Mouse (Mus musculus): ENCODE results near the gene Epb41l4b. TPM values are rescaled to one million over a fixed set of nuclear protein-coding genes. Genes with fewer than 3 reads are reported as not detected.

Epb41l4b gene
- polyA plus RNA-seq, 1 experiment from 2014 or later = 47.7 TPM

DNA sequence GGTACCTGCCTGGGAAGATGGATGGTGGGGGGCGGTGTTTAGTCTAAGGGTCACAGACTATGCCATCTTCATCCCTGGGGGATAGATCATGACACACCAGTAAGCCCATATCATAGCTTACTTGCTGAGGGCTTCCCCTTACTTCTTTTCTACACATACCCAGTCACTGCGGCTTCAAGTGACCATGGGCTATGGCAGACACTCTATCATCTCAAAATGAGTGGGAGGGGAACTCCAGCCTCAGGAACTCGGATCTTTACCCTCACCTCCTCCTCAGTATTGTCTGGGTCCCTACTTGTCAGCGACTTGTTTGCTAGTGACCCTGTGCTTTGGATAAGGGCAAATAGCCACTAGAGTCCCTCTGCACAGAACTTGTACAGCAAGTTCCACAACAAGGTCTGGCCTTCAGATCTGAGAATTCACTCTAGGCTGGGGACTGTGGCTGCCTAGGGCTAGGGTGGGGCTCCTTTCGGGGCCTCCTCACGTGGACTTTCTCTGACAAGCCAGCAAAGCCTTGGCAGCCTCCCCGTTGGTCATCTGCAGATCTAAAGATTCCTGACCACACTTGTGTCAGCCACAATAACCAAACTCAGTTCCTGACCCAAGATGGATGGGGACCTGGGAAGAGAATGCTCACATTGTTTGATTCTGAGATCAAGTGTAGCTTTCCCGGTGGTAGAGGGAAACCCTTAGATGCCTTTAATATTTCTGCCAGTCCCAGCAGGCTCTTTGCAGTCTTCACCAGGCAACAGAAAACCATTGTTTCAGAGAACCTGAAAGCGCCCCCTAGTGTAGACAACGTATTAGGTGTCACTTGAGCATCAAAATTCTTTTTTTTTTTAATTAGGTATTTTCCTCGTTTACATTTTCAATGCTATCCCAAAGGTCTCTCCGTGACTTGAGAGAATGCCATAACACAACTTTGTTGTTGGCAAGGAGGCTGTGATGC is 24.0 kb upstream of the Epb41l4b start:
- H3K27ac ChIP-seq (ENCODE audit: low read depth, low read length) = no peak overlapping the region
- no peak overlapping the region for H3K9ac ChIP-seq (ENCODE audit: low read depth, low read length)
- WGBS = 43% methylated on average over 12 of the region's 12 CpGs
- TF ChIP-seq CTCF (IDR thresholded peaks at IDR 0.05; ENCODE audit: low read depth) = peak; percentile 65
- no peaks in the 10 kb centered on the region for H3K36me3 ChIP-seq (ENCODE audit: control insufficient read depth, insufficient read depth)
- H3K4me2 ChIP-seq (replicated peaks; ENCODE audit: low read depth) = no peak overlapping the region
- no peak overlapping the region for H3K4me3 ChIP-seq (ENCODE audit: low read depth, low read length)
- no peaks in the 10 kb centered on the region for H3K27me3 ChIP-seq (replicated peaks; ENCODE audit: control insufficient read depth, insufficient read depth, low read length)
- no peak for ATAC-seq
- 0 out of 2 replicates have a peak, but pooled peaks cover 5% of the 10 kb centered on the region for H3K4me1 ChIP-seq (replicated peaks; ENCODE audit: control insufficient read depth, insufficient read depth, low read length)
- no peaks in the 10 kb centered on the region for H3K9me3 ChIP-seq (ENCODE audit: control insufficient read depth)

- ATAC-seq = no peak
Observed at GRCm38 (mm10) chr4:57165654-57166053, 22.4 kb upstream of the Epb41l4b start.

GRCm38 (mm10) chr4:57164578-57165210 is 21.5 kb upstream of the Epb41l4b start:
- peak; percentile 51 for ATAC-seq
- 55% methylated on average over 9 of the region's 9 CpGs for WGBS
- H3K27ac ChIP-seq (ENCODE audit: low read depth, low read length) = no peak overlapping the region

More at GRCm38 (mm10) chr4:57165654-57166053, 22.4 kb upstream of the Epb41l4b start:
- 57% methylated on average over 3 of the region's 3 CpGs for WGBS
- Histone ChIP-seq H3K27me3 (replicated peaks; ENCODE audit: control insufficient read depth, insufficient read depth, low read length) (no peaks in the 10 kb centered on the region), H3K4me3 (ENCODE audit: low read depth, low read length) (no peak overlapping the region), H3K27ac (ENCODE audit: low read depth, low read length) (no peak overlapping the region), H3K36me3 (ENCODE audit: control insufficient read depth, insufficient read depth) (no peaks in the 10 kb centered on the region), H3K4me1 (replicated peaks; ENCODE audit: control insufficient read depth, insufficient read depth, low read length) (0 out of 2 replicates have a peak, but pooled peaks cover 5% of the 10 kb centered on the region), H3K9ac (ENCODE audit: low read depth, low read length) (no peak overlapping the region), H3K9me3 (ENCODE audit: control insufficient read depth) (no peaks in the 10 kb centered on the region), H3K4me2 (replicated peaks; ENCODE audit: low read depth) (no peak overlapping the region)
- no peak for TF ChIP-seq CTCF (IDR thresholded peaks at IDR 0.05; ENCODE audit: low read depth)

GRCm38 (mm10) chr4:57162789-57163722 is 19.8 kb upstream of the Epb41l4b start:
- no peaks in the 10 kb centered on the region for H3K9me3 ChIP-seq (ENCODE audit: control insufficient read depth)
- no peak overlapping the region for H3K4me2 ChIP-seq (replicated peaks; ENCODE audit: low read depth)
- TF ChIP-seq CTCF (IDR thresholded peaks at IDR 0.05; ENCODE audit: low read depth) = no peak
- H3K27ac ChIP-seq (ENCODE audit: low read depth, low read length) = no peak overlapping the region
- H3K4me3 ChIP-seq (ENCODE audit: low read depth, low read length) = no peak overlapping the region
- H3K36me3 ChIP-seq (ENCODE audit: control insufficient read depth, insufficient read depth) = no peaks in the 10 kb centered on the region
- 0 out of 2 replicates have a peak, but pooled peaks cover 5% of the 10 kb centered on the region for H3K4me1 ChIP-seq (replicated peaks; ENCODE audit: control insufficient read depth, insufficient read depth, low read length)
- H3K27me3 ChIP-seq (replicated peaks; ENCODE audit: control insufficient read depth, insufficient read depth, low read length) = no peaks in the 10 kb centered on the region
- 58% methylated on average over 10 of the region's 10 CpGs for WGBS
- ATAC-seq = no peak
- H3K9ac ChIP-seq (ENCODE audit: low read depth, low read length) = no peak overlapping the region

More at GRCm38 (mm10) chr4:57164578-57165210, 21.5 kb upstream of the Epb41l4b start:
- Histone ChIP-seq H3K4me2 (replicated peaks; ENCODE audit: low read depth) (no peak overlapping the region), H3K4me1 (replicated peaks; ENCODE audit: control insufficient read depth, insufficient read depth, low read length) (0 out of 2 replicates have a peak, but pooled peaks cover 5% of the 10 kb centered on the region), H3K4me3 (ENCODE audit: low read depth, low read length) (no peak overlapping the region), H3K9ac (ENCODE audit: low read depth, low read length) (no peak overlapping the region), H3K36me3 (ENCODE audit: control insufficient read depth, insufficient read depth) (no peaks in the 10 kb centered on the region), H3K9me3 (ENCODE audit: control insufficient read depth) (no peaks in the 10 kb centered on the region), H3K27me3 (replicated peaks; ENCODE audit: control insufficient read depth, insufficient read depth, low read length) (no peaks in the 10 kb centered on the region)
- TF ChIP-seq CTCF (IDR thresholded peaks at IDR 0.05; ENCODE audit: low read depth) = no peak

- no peaks in the 10 kb centered on the region for H3K9me3 ChIP-seq (ENCODE audit: control insufficient read depth)
- H3K27me3 ChIP-seq (replicated peaks; ENCODE audit: control insufficient read depth, insufficient read depth, low read length) = no peaks in the 10 kb centered on the region
- H3K4me2 ChIP-seq (replicated peaks; ENCODE audit: low read depth) = no peak overlapping the region
- no peak overlapping the region for H3K4me3 ChIP-seq (ENCODE audit: low read depth, low read length)
- no peak for TF ChIP-seq CTCF (IDR thresholded peaks at IDR 0.05; ENCODE audit: low read depth)
- WGBS = 76% methylated on average over 7 of the region's 7 CpGs
- H3K36me3 ChIP-seq (ENCODE audit: control insufficient read depth, insufficient read depth) = no peaks in the 10 kb centered on the region
- H3K9ac ChIP-seq (ENCODE audit: low read depth, low read length) = no peak overlapping the region
- no peak overlapping the region for H3K27ac ChIP-seq (ENCODE audit: low read depth, low read length)
- ATAC-seq = no peak
- no peaks in the 10 kb centered on the region for H3K4me1 ChIP-seq (replicated peaks; ENCODE audit: control insufficient read depth, insufficient read depth, low read length)
Observed at GRCm38 (mm10) chr4:57160571-57160970, 17.3 kb upstream of the Epb41l4b start.

Data from intestine, postnatal 0 days (tissue).